Mouse (Mus musculus): ENCODE data around the gene Zfp750. TPM values are rescaled to one million over a fixed set of nuclear protein-coding genes. Genes with fewer than 3 reads are reported as not detected.
A peak's percentile ranks its signal among the peaks of the same experiment; 100 is the strongest.

Zfp750 gene
- total RNA-seq, 4 experiments from 2014 or later, result 0.24 to 0.35 (median 0.25) TPM

DNA sequence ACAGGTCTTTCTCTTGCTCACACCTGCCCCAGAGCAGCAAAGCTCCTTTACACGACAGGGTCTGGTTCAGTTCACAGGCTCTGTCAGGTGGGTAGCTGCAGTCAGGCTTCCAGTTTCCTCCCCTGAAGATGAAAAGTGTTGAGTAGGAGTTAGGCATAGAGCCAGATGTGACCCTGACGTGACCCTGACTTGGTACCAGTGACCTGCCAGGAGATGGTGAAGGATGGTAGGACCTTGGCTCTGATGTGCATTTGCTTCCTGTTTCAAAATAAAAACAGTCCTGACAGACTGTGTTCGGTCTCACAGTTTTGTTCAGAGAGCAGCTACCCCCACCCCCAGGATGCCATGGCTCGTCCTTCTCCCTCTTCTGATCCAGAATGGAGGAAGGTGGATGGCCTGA lies 23.3 kb upstream of the Zfp750 start:
- DNase-seq (ENCODE audit: low spot score), result no peak

DNA sequence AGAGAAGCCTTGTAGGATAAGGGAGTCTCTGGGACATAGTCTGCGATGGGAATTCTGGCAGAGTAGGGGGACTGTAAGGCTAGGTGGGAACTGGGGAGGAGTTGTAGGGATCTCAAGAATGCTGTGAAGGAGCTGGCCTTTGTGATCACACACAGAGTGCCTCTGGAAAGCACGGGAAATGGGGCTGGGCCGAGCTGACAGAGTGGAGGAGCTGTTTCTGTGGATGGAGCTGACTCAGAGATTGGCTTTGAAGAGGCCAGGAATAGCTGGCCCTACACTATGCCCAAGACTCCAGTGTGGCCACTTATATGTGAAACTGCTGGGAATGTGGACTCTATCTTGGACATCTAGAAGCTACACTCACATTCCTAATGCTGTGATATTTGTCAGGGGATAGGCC lies 17.4 kb upstream of the Zfp750 start:
- DNase-seq (ENCODE audit: low spot score), result no peak

DNA sequence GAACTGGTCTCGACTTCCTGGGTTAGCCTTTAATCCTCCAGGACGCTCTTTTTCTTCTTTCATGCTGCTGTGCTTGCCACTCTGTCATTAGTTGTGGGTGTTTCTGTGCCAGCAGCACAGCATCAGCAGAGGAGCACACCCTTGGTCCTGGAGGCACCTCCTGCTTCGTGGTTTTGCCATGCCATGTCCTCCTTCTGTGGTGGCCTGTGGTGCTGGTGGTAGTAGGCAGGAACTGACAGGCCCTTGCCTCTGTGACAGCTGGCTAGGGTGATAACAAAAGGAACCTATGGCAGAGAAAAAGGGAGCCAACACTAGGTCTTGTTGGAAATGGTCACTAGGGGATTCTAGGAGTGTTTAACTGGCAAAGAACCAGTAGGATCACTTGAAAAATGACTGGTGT lies 10.6 kb upstream of the Zfp750 start:
- no peak for DNase-seq (ENCODE audit: low spot score)

DNA sequence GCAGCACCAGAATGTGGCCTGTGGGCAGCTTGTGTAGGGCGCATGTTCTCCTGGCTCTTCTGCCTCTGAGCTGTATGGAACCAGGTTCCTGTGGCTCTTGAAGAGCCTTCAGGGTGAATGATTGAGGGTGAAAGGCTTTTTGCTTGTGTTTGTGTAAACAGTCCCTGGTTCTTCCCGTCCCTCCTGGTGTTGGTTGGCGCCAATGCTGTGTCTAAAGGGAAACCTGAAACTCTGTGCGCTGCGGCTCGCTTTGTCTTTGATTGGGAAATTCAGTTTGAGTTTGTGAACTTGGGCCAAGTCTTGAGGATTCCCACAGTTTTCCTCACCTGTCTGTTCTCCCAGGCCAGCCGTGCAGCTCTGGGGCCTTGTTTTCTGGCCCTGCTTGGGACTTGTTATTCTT lies 5.1 kb upstream of the Zfp750 start:
- DNase-seq (ENCODE audit: low spot score), result no peak

DNA sequence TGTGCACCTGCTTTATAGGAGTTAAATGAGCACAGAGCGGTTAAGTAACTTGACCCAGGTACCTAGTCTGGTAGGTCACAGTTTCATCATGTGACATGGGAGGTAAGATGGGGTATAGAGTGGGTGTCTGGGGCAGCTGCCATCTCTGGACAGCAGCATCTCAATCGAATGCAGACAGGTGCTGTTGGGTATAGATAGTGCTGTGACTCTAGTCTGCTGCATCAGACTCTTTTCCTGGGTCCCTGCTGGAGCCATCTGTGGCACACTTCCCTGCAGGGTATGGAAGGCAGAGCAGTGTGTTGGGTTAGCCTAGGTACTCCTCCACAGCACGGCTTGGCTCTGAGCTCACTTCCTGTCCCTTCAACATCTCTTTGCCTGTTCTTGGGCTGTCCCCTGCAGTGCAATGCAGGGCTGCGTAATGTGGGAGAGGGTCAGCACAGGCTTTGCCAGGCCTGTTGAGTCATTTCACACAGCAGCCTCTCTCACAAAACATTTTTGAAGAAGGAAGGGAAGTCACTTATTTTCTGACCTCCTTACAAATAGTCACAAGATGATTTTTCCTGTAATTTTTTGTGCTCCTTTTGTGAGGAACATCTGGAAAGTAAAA lies 3.1 kb upstream of the Zfp750 start:
- DNase-seq (ENCODE audit: low spot score), result no peak

DNA sequence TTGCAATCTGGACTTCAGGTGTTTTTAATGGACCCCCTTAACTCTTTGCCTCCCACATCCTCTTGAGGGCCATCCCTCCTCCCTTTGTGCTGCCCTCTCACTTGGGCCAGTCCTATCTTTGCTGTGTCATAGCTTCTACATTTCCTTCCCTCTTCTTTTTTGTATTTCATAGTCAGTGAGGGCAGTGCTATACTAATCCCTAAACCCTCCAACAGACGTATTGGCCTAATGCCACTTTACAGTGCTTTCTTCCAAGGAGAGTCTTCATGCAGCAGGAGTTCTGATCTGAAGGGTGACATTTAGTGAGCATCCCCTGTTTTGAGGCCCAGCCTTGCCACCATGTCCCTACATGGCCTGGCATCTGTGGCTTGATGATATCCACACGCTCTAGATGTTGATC lies 1.6 kb upstream of the Zfp750 start:
- no peak for DNase-seq (ENCODE audit: low spot score)

DNA sequence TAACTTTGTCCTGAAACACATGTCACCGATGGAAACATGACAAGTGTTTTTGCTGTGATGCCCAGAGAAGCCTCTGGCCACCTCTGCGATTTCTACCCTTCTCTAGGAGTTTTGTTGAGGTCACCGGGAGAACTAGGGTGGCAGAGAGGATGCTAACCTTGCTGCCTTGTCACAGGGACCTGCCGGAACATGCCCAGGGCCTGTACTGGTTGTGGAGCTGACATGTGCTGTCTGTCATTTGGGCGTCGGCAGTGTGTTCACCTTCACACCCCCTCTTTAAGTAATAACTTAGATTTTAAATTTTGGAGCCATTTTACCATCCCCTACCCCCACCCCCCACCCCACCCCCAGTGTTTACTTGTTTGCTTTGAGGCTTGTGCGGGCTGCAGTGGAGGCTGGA lies 570 bp upstream of the Zfp750 start:
- DNase-seq (ENCODE audit: low spot score), result no peak

DNA sequence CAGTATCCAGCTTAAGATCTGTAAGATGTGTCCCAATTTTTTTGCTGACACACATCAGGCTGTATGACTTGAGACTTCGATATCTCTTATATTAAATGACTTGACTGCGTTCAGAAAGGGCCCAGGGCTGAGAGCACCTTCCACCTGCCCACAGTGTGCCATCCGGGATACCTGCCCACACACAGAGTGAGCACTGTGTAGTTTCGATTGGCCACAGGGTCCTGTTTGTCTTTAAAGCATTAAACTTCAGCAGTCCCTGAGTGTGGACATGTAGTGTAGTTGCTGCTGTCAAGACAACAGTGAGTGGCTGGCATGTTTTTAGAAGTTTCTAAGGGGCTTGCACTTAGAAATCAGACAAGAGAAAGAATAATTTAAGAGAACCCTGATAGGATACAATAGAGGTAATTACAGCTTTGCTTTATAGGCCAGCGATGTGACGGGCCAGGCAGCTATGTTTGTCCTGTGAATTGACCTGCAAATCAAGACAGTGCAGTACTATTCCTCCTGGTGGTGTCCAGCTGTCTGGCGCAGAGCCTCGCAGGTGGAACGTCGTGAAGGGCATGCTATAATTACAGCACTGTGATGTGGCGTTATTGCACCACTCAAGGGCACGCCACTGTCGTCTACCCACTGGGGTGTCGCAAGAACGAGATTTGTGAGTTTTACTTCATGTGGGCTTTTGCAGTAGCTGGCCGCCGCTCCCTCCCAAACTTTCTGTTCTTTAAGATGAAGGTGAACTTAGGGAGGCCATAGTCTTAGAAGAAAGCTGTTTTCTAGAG lies 1.3 kb downstream of the Zfp750 start:
- peak; percentile 11 for DNase-seq (ENCODE audit: low spot score)

DNA sequence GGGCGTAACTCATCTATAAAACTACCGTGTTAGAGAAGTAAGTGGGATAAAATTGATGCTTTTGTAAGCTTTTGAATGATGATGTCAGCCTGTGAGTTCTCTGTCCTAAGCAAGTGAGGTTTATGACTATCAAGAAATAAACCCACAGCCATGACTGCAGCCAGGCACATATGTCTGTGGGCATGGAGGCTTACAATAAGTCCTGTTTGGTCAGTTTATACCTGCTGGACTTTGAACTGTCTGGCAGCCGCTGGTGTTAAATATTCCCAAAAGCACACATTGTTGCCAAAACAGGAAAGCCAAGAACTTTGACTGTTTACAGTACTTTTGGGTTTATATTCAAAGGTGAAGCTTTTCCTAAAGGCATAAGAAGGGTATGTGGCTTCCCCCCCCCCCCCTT lies 2.2 kb downstream of the Zfp750 start:
- no peak for DNase-seq (ENCODE audit: low spot score)

DNA sequence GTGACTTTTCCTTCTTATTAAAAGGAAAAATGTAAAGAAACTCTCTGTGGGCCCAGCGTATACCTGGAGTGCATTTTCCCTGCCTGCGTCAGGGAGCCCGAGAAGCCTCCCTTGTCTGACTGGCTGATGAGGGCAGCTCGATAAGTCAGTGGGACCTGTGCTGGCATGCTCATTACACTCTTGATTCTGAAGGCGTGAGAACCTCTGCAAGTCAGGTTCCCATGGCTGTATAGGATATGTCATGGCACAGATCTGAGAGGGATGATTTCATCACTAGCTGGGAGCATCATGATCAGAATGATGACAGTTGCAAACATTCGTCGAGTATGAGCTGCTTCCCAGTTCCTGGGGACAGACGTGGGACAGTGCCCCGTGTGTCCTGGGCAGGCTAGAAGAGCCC lies 3.1 kb downstream of the Zfp750 start:
- no peak for DNase-seq (ENCODE audit: low spot score)

DNA sequence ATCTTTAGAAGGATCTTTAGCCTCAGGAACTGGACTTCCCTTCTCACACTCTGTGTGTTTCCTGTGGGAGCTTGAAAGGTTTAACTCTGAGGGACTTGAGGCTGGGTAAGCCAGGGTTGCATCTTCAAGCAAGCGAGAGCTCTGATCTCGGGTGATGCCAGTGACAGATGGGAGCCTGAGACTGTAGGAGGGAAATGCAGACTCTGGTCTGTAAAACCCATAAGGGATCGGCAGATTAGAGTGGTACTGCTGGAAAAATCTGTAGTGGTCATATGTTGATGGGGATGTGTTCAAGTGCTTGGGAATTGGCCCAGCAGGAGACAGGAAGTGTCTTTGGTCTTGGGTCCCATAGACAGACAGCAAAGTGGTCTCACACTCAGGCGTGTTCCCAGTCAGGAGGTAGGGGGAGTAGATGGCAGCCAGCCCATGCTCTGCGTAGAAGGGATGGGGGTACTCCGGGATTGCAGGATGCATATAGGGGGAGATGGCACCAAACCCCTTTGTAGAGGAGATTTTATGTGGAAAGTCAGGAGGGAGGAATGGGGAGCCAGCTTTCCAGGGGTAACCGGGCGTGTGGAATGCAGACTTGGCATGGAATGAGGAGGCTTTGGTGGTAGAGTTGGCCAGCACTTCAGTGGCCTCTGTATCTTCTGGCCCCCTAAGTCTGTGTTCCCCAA lies 6.1 kb downstream of the Zfp750 start:
- no peak for DNase-seq (ENCODE audit: low spot score)

DNA sequence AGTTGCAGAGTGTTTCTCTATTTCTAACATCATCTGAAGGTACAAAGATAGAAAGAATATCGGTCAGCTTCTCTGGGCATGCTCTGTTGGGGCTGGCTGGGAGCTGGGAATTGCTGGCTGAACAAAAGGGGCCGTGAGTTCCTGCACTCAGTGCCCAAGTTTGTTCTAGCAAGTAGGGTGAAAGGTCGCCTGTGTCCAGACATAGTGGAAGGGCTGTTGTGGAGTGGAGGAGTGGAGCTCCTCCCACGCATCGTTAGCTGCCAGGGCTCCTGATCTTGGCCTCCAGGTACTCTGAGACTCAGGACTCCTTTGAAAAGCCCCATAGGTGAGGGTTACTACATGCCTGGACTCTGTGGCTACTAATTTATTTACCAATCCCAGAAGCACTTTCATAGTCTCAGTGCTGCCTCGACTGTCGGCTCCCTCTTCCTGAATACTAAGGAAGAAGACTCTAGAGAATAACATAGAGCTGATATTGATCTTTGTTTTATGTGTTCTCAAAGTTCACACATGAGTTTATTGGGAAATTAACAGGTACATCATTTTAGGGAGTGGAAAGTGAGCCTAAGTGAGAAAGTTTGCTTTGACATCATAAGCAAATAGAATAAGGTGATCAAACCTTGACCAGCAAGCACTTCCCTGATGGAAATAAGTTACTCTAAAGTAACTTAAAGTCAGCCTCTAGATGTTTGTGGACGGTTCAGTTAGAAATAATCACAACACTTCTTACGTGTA lies 8.5 kb downstream of the Zfp750 start:
- no peak for DNase-seq (ENCODE audit: low spot score)

DNA sequence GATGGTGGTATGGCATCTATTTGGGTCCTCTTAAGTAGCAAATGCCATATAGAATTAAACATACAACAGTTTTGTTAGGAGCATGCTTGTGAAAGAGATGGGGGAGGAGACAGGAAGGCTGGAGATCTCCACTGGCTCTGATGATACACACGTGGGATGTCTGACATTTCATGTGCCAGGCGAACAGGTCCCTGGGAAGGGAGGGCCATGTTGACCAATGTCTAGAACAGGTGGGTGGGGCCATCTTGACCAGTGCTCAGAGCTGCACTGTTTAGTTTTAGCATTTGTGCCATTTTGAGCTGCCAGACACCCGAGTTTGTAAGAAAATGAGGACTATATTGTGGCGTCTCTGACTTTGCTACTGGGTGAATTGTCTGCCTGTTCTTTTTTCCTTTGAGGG lies 10.7 kb downstream of the Zfp750 start:
- DNase-seq (ENCODE audit: low spot score), result no peak

DNA sequence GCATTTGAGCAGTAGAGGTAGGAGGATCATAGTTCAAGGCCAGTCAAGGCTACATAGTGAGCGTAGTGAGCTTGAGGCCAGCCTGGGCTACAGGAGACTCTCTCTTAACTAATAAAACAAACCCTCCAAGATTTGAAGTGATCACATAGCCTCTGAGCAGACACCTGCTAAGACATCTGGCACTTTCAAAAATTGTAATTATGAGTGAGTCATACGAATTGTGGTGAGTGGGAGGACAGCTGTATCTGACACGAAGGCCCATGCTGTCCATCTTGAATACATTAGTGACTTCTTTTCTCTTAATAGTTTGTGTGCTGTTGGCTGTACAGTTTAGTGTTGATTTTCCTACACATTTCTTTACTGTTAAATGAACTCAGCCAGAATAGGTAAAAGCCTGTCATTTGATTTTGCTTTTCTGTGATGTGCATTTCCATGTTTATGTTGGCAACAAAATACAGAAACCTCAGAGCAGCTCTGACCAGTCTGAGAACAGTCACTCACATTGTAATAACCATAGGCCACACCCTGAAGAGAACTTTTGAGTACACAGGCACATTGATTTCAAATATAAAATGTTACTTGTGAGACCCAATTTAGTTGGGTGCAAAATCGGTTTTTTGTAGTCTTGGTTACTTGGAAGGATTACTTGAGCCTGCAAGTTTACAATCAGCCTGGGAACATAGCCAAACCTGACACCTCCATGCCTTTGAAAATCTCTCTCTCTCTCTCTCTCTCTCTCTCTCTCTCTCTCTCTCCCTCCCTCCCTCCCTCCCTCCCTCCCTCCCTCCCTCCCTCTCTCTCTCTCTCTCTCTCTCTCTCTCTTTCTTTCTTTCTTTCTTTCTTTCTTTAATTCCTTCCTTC lies 16.9 kb downstream of the Zfp750 start:
- no peak for DNase-seq (ENCODE audit: low spot score)

DNA sequence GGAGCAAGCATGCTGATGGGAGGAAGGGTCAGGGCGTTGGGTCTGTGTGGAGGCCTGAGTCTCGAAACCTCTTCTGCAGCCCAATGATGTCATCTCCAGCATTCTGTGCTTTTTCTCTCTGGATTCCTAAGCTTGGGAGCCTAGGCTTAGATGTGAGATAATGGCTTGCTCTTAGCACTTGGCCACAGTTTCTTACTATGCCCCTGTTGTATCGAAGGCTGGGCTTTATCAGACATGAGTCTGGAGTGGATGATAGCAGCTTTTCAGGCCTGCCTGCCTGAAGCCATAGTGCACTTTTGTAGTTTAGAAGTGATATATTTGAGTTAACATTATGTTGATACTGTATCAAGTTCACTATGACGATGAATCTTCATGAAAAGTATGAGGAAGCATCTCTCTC lies 17.6 kb downstream of the Zfp750 start:
- DNase-seq (ENCODE audit: low spot score), result no peak

DNA sequence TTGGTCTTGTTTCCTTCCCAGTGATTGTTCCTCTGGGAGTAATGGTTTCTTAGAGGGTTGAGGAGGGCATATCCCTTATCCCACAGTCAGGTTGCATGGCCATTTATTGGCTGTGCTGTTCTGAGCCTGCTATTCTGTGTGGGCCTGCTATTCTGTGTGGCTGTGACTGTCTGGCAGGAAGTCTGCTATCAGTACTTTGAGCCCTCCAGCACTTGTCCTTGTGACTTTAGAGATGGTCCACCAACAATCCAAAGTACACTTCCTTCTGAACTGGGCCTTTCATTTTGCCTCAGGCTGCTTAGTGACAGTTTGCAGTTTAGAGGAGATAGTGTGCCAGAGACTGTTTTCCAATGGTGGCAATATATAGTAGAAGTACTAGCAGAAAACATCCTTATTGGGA lies 18.5 kb downstream of the Zfp750 start:
- DNase-seq (ENCODE audit: low spot score), result no peak

DNA sequence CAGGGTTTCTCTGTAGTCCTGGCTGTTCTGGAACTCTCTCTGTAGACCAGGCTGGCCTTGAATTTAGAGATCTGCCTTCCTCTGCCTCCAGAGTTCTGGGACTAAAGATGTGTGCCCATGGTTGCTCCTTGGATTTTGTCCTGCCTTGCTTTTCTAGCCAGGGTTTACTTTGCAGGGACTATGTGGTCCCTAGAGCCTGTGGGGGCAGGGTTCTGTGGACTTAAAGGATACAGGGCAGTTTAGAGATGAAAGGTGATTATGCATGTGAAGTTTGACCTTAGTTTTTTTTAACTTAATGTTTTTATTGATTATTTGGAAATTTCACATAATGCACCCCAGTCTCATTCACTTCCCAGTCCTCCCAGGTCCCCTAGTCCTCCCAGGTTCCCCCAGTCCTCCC lies 28.5 kb downstream of the Zfp750 start:
- DNase-seq (ENCODE audit: low spot score), result no peak

DNA sequence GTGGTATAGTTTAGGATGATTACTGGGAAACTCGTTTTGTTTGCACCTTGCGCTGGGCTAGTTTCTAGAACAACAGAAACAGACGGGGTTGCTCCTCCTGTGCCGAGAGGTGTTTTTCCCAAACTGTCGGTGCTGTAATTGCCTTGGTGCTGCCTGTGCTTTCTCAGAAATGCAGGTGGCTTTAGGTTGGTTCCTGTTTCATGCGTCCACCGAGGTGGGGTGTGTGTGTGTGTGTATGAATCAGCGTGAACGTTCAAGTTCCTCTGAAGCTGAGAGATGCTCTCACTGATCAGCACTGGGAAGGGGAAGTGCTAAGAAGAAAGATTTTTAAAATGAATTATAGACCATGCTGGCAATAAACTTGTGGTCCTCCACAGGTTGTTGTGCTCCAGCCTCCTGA lies 33.3 kb downstream of the Zfp750 start:
- no peak for DNase-seq (ENCODE audit: low spot score)

DNA sequence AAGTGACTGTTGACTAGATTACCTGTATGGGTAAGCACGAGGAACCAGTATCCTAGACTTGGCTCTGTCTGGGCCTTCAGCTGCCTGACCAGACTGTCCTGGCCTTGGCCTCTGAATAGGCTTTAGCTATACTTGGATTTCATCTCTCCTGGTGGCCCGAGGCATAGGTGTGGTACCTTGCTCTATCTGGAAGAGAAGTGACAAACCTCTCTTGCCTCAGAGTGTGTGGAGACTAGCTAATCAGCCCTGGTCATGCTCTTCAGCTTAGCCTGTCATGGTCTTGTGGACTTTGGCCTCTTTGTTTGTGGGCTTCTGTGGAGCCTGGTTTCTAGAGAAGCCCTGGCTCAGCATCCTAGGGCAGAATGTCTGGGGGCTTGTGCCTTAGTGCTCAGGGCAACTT lies 38.0 kb downstream of the Zfp750 start:
- DNase-seq (ENCODE audit: low spot score), result no peak

DNA sequence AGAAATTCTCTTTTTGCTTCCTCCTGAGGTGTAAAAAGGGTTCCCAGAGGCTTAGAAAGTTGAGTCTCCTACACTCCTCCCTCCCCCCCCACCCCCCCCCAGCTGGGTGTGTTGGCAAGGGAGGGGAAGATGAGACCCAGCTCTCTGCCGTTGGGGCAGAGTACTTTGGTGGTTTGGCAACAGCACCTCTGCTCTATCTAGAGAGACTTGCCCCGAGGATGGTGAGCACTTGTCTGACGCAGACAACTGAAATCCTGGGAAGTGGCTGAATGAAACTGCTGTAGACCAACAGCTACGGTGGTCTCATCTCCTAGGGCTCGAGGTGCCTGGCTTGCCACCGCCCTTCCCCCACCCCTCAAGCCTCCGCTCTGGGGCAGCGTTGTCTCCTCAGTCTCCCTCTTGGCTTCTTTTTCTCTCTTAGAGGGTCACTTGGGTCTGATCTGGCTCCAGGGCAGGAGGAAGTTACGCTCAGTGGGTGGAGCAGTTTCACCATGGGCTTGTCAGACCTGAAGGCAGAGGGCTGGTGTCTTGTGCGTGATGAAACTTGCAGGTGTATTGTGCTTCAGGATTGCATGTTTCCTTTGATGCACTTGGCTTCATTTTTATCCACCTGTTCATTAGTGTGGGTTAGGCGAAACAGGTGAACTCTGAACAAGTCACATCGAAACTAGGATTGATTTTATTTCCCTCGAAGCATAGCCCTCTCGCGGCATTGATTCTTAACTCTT lies 39.5 kb downstream of the Zfp750 start:
- no peak for DNase-seq (ENCODE audit: low spot score)
